Mouse (Mus musculus) c-Kit-negative CD71-positive TER-119-positive erythroid progenitor cells, embryonic 14.5 days (primary cell): Measurements from ENCODE around the gene H3f3b.
"Not testable (repeated sequence)": the region's sequence is repeated elsewhere in the genome, so short reads cannot be mapped to it uniquely, and the experiment has no call there.

Experiments
- DNase-seq: peaks from one replicate; pipeline ENCODE4 v3.0.0-alpha.2; 2013; ENCODE audit warnings: low read depth, low spot score

H3f3b gene

GRCm38 (mm10) chr11:116021328-116022220 lies 6.2 kb downstream of the H3f3b start:
- DNase-seq = no peak

GRCm38 (mm10) chr11:116020519-116020922 lies 7.2 kb downstream of the H3f3b start:
- DNase-seq = no peak

DNA sequence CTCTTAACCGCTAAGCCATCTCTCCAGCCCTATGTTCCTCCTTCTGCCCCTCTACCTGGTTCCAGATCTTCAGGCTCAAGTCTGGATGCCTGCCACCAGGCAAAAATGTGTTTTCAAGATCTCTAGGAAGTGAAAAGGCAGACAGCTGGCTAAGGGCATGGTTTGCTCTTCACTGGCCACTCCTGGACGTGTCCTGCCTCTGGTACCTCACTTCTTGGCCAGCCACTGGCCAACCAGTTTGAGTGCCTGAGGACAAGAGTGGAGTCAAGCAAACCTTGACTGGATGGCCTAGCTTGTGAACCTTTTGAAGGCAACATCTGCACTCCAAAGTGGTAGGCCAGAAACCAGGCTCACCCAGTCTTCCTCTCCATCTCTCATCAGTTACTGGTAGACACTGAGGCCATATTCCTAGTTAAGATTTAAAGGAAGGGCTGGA lies 7.8 kb downstream of the H3f3b start:
- DNase-seq = no peak

GRCm38 (mm10) chr11:116019360-116019791 lies 8.4 kb downstream of the H3f3b start:
- no peak for DNase-seq

DNA sequence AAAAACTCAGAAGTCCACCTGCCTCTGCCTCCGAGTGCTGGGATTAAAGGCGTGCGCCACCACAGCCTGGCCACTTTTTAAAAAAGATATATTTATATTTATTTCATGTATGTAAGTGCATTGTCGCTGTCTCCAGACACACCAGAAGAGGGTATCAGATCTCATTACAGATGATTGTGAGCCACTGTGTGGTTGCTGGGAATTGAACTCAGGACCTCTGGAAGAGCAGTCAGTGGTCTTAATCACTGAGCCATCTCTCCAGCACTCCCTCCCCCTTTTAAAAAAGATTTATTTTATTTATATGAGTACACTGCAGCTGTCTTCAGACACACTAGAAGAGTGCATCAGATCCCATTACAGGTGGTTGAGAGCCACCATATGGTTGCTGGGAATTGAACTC lies 8.9 kb downstream of the H3f3b start:
- DNase-seq = not testable (repeated sequence)

- DNase-seq = no peak
These were observed 9.7 kb downstream of the H3f3b start for GRCm38 (mm10) chr11:116018106-116018505.

- DNase-seq = no peak
These were observed 12.9 kb downstream of the H3f3b start for GRCm38 (mm10) chr11:116014821-116015220.

- peak; percentile 56 for DNase-seq
These were observed 15.4 kb downstream of the H3f3b start, which contains the start of gene Galk1 for GRCm38 (mm10) chr11:116012262-116012947. Galk1 (minus strand) TSS chr11:116012719.

DNA sequence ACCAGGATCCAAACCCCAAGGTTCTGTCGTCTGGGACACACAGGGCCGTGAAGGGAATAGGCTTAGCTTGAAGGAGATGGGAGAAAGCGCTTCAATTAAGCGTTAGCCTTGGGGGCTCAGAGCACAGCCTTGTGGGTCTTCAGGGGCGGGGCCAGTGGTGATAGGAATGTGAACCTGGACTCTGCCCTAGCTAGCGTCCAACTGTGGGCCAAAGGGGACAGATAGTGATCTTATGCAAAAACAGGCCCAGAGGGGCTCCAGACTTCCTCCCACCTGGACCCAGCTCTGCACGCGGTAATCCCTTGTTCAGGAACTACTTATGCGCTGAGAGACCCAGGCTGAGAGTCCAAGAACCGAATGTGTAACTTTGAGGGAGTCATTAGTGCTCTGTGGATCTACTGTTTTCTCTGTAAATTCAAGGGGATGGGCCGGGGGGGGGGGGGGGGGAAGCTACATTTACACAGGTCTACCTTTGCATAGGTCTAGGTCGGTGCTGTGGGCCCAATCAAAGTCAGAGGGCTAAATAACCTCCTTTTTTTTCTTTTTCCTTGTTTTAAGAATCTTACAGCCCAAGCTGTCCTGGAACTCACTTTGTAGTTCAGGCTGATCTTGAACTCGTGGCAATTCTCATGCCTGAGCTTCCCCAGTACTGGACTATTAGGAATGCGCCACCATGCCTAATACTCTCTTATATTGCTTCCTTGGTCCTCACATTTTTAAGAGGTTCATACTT lies 16.1 kb downstream of the H3f3b start:
- DNase-seq = no peak

GRCm38 (mm10) chr11:116010948-116011347 lies 16.8 kb downstream of the H3f3b start:
- no peak for DNase-seq

DNA sequence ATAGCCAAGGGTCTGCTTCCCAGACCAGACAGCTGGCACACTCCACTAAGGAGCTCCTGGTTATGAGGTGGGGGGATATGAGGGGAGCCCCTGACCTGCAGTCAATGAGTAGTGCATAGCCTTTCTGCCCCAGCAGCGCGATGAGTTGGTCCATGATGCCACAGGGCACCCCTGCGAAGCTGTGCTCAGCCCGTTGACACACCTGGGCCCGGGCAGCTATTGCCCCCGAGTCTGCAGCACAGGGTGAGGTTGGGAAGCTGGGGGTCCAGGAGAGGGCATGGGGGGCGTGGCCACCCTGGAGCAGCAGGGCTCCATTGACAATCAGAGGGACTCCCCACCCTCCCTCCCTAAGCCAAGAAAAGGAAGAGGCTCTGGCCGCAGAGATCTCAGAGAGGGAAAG lies 17.6 kb downstream of the H3f3b start:
- DNase-seq = no peak

- DNase-seq = no peak
These were observed 18.1 kb downstream of the H3f3b start for GRCm38 (mm10) chr11:116009661-116010060.

- no peak for DNase-seq
These were observed 18.9 kb downstream of the H3f3b start for GRCm38 (mm10) chr11:116008832-116009375.

DNA sequence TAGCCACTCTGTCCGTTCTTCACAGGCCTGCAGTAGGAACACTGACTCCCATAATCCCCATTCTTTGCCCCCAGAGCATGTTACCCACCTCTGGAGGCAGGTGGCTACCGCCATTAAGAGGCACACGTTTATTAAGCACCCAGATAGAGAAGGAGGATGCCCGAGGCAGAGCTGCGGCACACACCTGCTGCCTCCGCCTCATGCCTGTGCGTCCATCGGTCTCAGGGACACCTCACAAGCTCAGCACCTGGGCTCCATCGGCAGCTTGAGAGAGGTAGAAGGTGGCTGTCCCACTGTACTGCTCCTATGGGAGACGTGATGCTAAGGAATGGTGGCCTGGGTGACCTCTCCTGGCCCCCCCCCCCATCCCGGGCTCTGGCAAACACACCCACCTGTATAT lies 19.4 kb downstream of the H3f3b start:
- no peak for DNase-seq

DNA sequence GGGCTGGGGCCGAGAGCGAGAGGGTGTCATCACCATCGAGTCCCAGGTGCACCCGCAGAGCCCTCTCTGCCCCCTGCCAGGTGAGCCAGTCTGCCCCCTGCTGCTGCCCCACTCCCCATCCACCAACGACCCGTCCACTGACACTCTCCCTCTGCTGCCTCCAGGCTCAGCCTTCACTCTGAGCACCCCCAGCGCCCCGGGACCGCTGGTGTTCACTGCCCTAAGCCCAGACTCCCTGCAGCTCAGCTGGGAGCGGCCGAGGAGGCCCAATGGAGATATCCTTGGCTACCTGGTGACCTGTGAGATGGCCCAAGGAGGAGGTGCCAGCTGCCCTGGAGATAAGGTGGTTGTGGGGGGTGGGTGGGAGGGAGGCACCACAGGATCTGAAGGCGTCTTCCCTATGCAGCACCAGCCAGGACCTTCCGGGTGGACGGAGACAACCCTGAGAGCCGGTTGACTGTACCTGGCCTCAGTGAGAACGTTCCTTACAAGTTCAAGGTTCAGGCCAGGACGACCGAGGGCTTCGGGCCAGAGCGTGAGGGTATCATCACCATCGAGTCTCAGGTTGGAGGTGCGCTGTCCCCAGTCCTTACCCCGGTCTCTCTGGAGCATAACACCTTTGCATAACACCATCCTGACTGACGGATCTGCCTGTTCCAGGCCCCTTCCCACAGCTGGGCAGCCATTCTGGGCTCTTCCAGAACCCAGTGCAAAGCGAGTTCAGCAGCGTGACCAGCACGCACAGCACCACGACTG lies 20.5 kb downstream of the H3f3b start:
- no peak for DNase-seq

DNA sequence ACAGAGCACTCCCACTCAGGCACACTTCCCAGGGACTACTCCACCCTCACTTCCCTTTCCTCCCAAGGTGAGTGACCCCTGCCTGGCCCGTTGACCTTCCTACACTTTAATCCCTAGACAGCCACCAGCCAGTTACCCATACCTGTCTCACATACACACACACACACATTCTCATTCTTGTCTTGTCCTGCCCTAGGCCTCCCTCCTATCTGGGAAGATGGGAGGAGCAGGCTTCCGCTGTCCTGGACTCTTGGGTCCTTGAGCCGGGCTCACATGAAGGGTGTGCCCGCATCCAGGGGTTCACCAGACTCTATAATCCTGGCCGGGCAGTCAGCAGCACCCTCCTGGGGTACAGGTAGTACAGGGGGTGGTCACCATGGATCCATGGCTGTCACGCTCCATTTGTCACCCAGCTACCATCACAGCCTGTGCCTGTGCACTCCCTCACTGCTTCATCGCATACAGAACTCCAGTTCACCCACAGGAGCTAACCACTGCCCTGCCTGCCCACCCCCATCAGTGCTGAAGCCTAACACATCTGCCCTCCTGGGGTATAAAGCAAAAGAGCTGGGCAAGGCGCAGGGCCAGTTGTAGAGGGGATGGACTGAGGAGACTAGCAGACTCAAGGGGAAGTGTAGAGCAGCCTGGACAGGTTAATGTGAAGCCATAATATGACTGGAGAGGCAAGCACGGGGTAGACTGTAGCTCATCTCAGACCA lies 21.9 kb downstream of the H3f3b start:
- DNase-seq = no peak

DNA sequence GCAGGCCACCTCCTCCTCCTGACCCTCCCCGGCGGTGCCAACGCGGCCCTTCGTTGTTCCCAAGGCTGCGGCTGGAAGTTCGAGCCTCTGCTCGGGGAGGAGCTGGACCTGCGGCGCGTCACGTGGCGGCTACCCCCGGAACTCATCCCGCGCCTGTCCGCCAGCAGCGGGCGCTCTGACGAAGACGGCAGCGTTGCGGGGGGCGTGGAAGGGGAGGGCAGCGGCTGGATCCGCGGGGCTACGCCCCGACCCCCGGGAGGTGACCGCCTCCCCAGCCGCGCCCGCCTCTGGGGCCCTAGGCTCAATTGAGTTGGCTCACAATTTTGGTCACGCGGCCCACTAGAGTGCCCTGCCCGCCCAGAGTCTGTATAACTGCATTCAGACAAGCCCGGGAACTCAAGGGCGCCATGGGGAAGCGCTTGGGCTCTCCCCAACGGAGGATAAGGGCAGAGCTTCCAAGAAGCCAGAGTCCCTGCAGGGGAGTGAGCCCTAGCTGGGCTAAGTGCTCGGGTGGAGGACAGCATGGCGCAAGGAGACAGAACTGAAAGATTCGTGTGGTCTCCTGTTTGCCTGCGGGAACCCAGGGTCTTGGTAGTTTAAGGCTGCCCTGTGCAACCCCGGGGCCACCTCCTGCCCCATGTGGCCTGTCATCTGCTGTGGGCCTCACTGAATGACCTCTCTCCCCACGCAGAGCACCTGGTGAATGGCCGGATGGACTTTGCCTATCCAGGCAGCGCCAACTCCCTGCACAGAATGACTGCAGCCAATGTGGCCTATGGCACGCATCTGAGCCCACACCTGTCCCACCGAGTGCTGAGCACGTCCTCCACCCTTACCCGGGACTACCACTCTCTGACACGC lies 22.7 kb downstream of the H3f3b start:
- no peak for DNase-seq

GRCm38 (mm10) chr11:116004186-116004823 lies 23.5 kb downstream of the H3f3b start:
- no peak for DNase-seq

DNA sequence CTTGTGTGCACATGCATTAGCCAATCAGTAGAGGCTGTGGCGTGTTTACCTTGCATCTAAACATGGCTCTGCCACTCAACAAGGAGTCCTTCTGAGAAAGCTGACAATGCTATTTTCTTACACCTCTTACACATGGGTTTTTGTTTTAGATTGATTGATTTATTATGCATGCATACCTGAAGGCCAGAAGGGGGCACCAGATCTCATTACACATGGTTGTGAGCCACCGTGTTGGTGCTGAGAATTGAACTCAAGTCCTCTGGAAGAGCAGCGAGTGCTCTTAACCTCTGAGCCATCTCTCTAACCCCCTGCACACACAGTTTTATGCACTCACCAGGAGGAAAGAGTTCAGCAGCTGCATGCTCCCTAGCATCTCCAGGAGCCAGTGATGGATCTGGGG lies 24.9 kb downstream of the H3f3b start:
- no peak for DNase-seq
